Mouse (Mus musculus) kidney, postnatal 0 days (tissue): ENCODE measurements at regions not wholly inside any gene's neighbourhood (a gene's known extent, or its start where the extent isn't known, plus 50 kb on each side); places are given as distances from the start of the nearest gene placed in this dataset.

Experiments used
- ATAC-seq: fragments of 200-750 bp; cut with Nextera tagmentation; replicated peaks from 2 replicates; pipeline ENCODE4 v1.8.0; 2017; ENCODE audit warnings: low read depth, moderate number of reproducible peaks, moderate TSS enrichment, moderate library complexity; ENCODE audit not compliant: low FRiP score
- DNase-seq: peaks from one replicate; pipeline ENCODE4 v3.0.0-alpha.2; 2016; ENCODE audit warnings: low spot score
- H3K27ac ChIP-seq: fragments of 300-500 bp; sonication (generic); 2 replicates; pipeline ENCODE4 v1.5.1; 2014; ENCODE audit warnings: mild to moderate bottlenecking
- H3K27me3 ChIP-seq: fragments of 300-500 bp; sonication (generic); 2 replicates; pipeline ENCODE4 v1.6.1; 2014; ENCODE audit warnings: low read length, mixed read lengths; ENCODE audit not compliant: insufficient read depth
- H3K36me3 ChIP-seq: fragments of 300-500 bp; sonication (generic); 2 replicates; pipeline ENCODE4 v1.6.1; 2014; ENCODE audit warnings: low read length, mixed read lengths; ENCODE audit not compliant: insufficient read depth
- H3K4me1 ChIP-seq: fragments of 300-500 bp; sonication (generic); replicated peaks from 2 replicates; pipeline ENCODE4 v1.6.1; 2014; ENCODE audit warnings: antibody characterized with exemption, low read length, mixed read lengths; ENCODE audit not compliant: insufficient read depth
- H3K4me2 ChIP-seq: fragments of 300-500 bp; sonication (generic); 2 replicates; pipeline ENCODE4 v1.6.1; 2014; ENCODE audit warnings: mild to moderate bottlenecking, low read length, moderate library complexity, mixed read lengths
- H3K4me3 ChIP-seq: fragments of 300-500 bp; sonication (generic); replicated peaks from 2 replicates; pipeline ENCODE4 v1.5.1; 2014; ENCODE audit warnings: low read depth, low read length
- H3K9ac ChIP-seq: fragments of 300-500 bp; sonication (generic); 2 replicates; pipeline ENCODE4 v1.6.1; 2014; ENCODE audit warnings: low read depth, low read length
- H3K9me3 ChIP-seq: fragments of 300-500 bp; sonication (generic); replicated peaks from 2 replicates; pipeline ENCODE4 v1.6.1; 2016; ENCODE audit warnings: low read length, inconsistent platforms, mixed read lengths
- CTCF ChIP-seq: IDR thresholded peaks from 2 replicates; pipeline ENCODE4 v1.5.1; 2016; ENCODE audit warnings: antibody characterized with exemption, low read depth, mild to moderate bottlenecking, moderate library complexity
- WGBS: fragments of 180-500 bp; shearing (Covaris S2); extraction: QIAGEN DNeasy Blood & Tissue Kit; methylation state at CpG from one replicate; pipeline ENCODE4 v1.1.7; 2014; 5-methylcytosine and 5-hydroxymethylcytosine counted together

DNA sequence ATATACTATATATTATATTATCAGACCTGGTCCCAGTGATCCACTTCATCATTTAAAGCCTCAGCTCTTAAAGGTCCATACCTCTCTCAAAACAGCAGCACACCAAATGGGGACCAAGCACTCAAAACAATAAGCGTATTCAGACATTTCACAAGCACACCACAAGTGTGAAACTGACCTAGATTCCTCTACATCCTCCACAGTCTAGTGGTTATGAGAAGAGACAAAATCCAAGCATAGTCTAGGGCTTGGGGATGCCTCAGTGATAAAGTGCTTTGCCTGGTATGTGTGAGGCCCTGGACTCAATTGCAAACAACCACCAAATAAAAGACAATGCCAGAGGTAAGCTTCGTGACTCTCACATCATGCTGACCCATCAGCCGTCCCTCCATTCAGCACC lies 216.0 kb upstream of the Sox9 start:
- no peak for ATAC-seq
- H3K36me3 ChIP-seq = no peaks in the 10 kb centered on the region
- H3K27me3 ChIP-seq = no peaks in the 10 kb centered on the region
- H3K4me3 ChIP-seq = no peak overlapping the region
- H3K4me2 ChIP-seq = no peak overlapping the region
- TF ChIP-seq CTCF = no peak
- no peak overlapping the region for H3K27ac ChIP-seq
- 88% methylated on average over 3 of the region's 3 CpGs for WGBS
- no peak overlapping the region for H3K9ac ChIP-seq
- DNase-seq = no peak
- no peaks in the 10 kb centered on the region for H3K4me1 ChIP-seq
- H3K9me3 ChIP-seq = no peaks in the 10 kb centered on the region

DNA sequence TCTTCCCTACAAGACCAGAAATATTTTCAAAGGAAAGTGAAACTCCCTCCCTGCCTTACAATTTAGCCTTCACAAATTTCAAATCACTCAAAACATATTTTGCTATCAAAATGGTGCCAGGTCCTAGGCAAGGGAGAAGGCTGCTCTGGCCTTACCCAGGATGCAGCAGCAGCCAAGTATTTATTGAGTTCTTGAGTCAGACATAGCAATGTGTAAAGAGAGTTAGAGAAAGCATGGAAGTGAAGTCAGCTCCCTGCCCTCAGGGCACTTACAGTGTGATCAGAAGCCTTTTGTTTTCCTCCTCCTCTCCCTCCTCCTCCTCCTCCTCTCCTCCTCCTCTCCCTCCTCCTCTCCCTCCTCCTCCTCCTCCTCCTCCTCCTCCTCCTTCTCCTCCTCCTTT lies 194.6 kb upstream of the Sox9 start:
- TF ChIP-seq CTCF = no peak
- Histone ChIP-seq H3K36me3 (no peaks in the 10 kb centered on the region), H3K9me3 (no peaks in the 10 kb centered on the region), H3K4me2 (no peak overlapping the region), H3K27me3 (no peaks in the 10 kb centered on the region), H3K4me1 (no peaks in the 10 kb centered on the region), H3K9ac (no peak overlapping the region), H3K27ac (no peak overlapping the region), H3K4me3 (no peak overlapping the region)
- ATAC-seq (no peak), DNase-seq (no peak)

DNA sequence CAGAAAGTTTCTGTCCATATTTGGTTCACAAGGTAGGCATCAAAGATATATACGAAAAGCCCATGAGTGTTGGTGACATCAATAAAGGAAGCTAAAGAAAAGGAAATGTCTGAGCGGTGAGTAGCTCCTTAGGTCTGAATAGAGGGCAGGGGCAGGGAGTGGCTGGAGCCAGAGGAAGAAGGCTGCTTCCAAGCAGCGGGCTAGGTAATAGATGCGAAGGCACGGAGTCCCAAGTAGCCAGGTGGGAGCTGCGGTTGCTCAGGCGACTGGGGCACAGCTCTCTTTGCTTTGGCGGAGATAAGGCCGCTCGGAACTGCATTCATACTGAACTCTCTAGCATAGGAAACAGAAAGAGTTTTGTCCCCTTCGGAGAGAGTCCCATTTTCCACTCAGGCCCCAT lies 193.9 kb upstream of the Sox9 start:
- no peaks in the 10 kb centered on the region for H3K4me1 ChIP-seq
- ATAC-seq (no peak), DNase-seq (no peak)
- TF ChIP-seq CTCF = no peak
- 65% methylated on average over 11 of the region's 11 CpGs for WGBS
- H3K4me2 ChIP-seq = no peak overlapping the region
- H3K27me3 ChIP-seq = no peaks in the 10 kb centered on the region
- no peak overlapping the region for H3K9ac ChIP-seq
- no peaks in the 10 kb centered on the region for H3K9me3 ChIP-seq
- H3K27ac ChIP-seq = no peak overlapping the region
- H3K36me3 ChIP-seq = no peaks in the 10 kb centered on the region
- H3K4me3 ChIP-seq = no peak overlapping the region

DNA sequence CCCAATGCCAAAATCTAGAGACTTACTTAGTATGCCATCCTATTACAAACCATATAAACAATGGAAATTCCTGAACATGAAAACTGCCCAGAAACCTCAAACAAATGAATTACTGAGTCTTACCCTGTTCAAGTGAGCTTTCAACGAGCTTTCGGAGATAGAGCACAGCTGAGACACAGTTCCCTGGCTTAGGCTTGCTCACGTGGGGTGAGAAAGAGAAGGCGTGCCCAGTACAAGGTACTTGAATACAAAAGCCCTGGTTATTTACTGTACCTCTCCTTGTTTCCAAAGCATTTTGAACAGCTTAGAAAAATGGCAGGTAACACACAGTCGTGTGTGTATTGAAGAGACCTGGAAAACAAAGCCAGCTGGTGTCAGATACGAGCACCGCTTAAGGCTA lies 191.8 kb upstream of the Sox9 start:
- Histone ChIP-seq H3K27me3 (no peaks in the 10 kb centered on the region), H3K4me3 (no peak overlapping the region), H3K9me3 (no peaks in the 10 kb centered on the region), H3K4me1 (no peaks in the 10 kb centered on the region), H3K27ac (no peak overlapping the region), H3K4me2 (no peak overlapping the region), H3K36me3 (no peaks in the 10 kb centered on the region), H3K9ac (no peak overlapping the region)
- no peak for ATAC-seq
- TF ChIP-seq CTCF = no peak
- 92% methylated on average over 7 of the region's 7 CpGs for WGBS
- DNase-seq = no peak

GRCm38 (mm10) chr11:112592411-112593020 lies 189.5 kb upstream of the Sox9 start:
- WGBS = 30% methylated on average over 6 of the region's 6 CpGs
- H3K9me3 ChIP-seq = no peaks in the 10 kb centered on the region
- H3K36me3 ChIP-seq = no peaks in the 10 kb centered on the region
- TF ChIP-seq CTCF = no peak
- DNase-seq (no peak), ATAC-seq (no peak)
- no peak overlapping the region for H3K4me3 ChIP-seq
- no peak overlapping the region for H3K4me2 ChIP-seq
- H3K4me1 ChIP-seq = no peaks in the 10 kb centered on the region
- H3K27ac ChIP-seq = no peak overlapping the region
- no peaks in the 10 kb centered on the region for H3K27me3 ChIP-seq
- H3K9ac ChIP-seq = no peak overlapping the region

DNA sequence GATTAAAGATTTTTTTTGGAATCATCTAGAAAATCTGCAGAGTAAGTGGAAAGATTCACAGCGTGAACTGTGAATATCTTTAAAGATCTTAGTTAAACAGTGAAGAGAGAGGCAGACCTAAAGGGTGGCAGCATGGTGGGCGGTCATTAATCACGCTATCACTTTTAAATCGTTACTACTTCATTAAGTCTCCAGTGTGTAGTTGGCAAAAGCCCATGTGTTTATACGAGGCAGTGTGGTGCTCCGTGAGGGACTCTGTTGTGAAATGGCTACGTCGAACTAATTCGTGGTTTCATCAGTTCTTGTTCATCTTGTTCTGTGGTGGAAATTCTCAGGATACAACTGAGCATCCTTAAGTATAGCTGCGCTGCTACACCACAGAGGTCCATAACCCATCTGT lies 188.2 kb upstream of the Sox9 start:
- Histone ChIP-seq H3K27ac (no peak overlapping the region), H3K9me3 (no peaks in the 10 kb centered on the region), H3K4me1 (no peaks in the 10 kb centered on the region), H3K9ac (no peak overlapping the region), H3K4me2 (no peak overlapping the region), H3K36me3 (no peaks in the 10 kb centered on the region), H3K4me3 (no peak overlapping the region), H3K27me3 (no peaks in the 10 kb centered on the region)
- WGBS = 62% methylated on average over 10 of the region's 10 CpGs
- no peak for TF ChIP-seq CTCF
- ATAC-seq = no peak
- DNase-seq = no peak

- no peak for TF ChIP-seq CTCF
- no peak for ATAC-seq
These were observed 174.7 kb upstream of the Sox9 start for GRCm38 (mm10) chr11:112607359-112607758.

More at GRCm38 (mm10) chr11:112607359-112607758, 174.7 kb upstream of the Sox9 start:
- no peaks in the 10 kb centered on the region for H3K27me3 ChIP-seq
- DNase-seq = no peak
- no peaks in the 10 kb centered on the region for H3K9me3 ChIP-seq
- H3K27ac ChIP-seq = no peak overlapping the region
- WGBS = 91% methylated on average over 1 of the region's 1 CpGs
- H3K9ac ChIP-seq = no peak overlapping the region
- no peaks in the 10 kb centered on the region for H3K4me1 ChIP-seq
- H3K4me3 ChIP-seq = no peak overlapping the region
- no peaks in the 10 kb centered on the region for H3K36me3 ChIP-seq
- no peak overlapping the region for H3K4me2 ChIP-seq
